Mouse (Mus musculus) G1E (cell line): ENCODE results near the gene Clec4f. TPM values are rescaled to one million over a fixed set of nuclear protein-coding genes. Genes with fewer than 3 reads are reported as not detected.

Source experiments
- ATAC-seq: 2 replicates; pipeline ENCODE4 v1.8.0; 2016; ENCODE audit warnings: mild to moderate bottlenecking; ENCODE audit not compliant: insufficient number of reproducible peaks, poor library complexity, low FRiP score, severe bottlenecking; ENCODE audit errors: extremely low read depth
- DNase-seq: peaks from one replicate; pipeline ENCODE4 v3.0.0; 2012; ENCODE audit warnings: low spot score
- H3K27me3 ChIP-seq: 2 replicates; pipeline ENCODE4 v1.6.1; 2012; ENCODE audit warnings: mild to moderate bottlenecking, low read length, inconsistent platforms; ENCODE audit not compliant: insufficient read depth
- H3K36me3 ChIP-seq: replicated peaks from 2 replicates; pipeline ENCODE3; 2012; ENCODE audit warnings: mild to moderate bottlenecking, inconsistent platforms
- H3K4me1 ChIP-seq: 2 replicates; pipeline ENCODE4 v1.6.1; 2012; ENCODE audit warnings: low read depth, low read length, inconsistent platforms, mixed read lengths; ENCODE audit not compliant: insufficient read depth
- H3K4me3 ChIP-seq: 2 replicates; pipeline ENCODE4 v1.5.1; 2012; ENCODE audit warnings: low read depth, mild to moderate bottlenecking, inconsistent platforms, low read length, moderate library complexity, mixed read lengths
- H3K9me3 ChIP-seq: replicated peaks from 2 replicates; pipeline ENCODE4 v1.6.1; 2012; ENCODE audit warnings: inconsistent platforms
- CTCF ChIP-seq: IDR thresholded peaks from 2 replicates; pipeline ENCODE4 v1.5.1; 2012; ENCODE audit warnings: low read depth, low read length, inconsistent platforms, mixed read lengths
- GATA1 ChIP-seq: IDR thresholded peaks from 2 replicates; pipeline ENCODE4 v1.6.1; 2012; ENCODE audit warnings: borderline replicate concordance, low read length, inconsistent platforms, mixed read lengths
- GATA2 ChIP-seq: IDR thresholded peaks from 2 replicates; pipeline ENCODE4 v1.6.1; 2012; ENCODE audit warnings: low read depth, low read length, inconsistent platforms, borderline replicate concordance
- POLR2AphosphoS5 ChIP-seq: IDR thresholded peaks from 2 replicates; pipeline ENCODE4 v1.6.1; 2012; ENCODE audit warnings: low read depth, low read length, inconsistent platforms; ENCODE audit not compliant: insufficient replicate concordance
- TAL1 ChIP-seq: conservative IDR thresholded peaks from 2 replicates; pipeline ENCODE4 v1.6.1; 2012; ENCODE audit warnings: low read depth, low read length, inconsistent platforms, mixed read lengths
- polyA plus RNA-seq: library from polyadenylated mRNA; stranded (reverse); fragments of >175 nt; gene quantifications from 2 replicates; pipeline ENCODE4 v1.2.3, GENCODE M21; 2012
- total RNA-seq, 2 experiments: library from RNA; stranded (forward) in 1 of 2; stranded (reverse) in 1 of 2; fragments of 200-1000 nt in 1 of 2; fragments of >200 nt in 1 of 2; fragmentation: Nextera tagmentation in 1 of 2; gene quantifications; 2 replicates each; pipeline ENCODE4 v1.2.3; 2014 to 2017

Gene Clec4f
- total and polyA plus RNA-seq, 3 experiments = 0.05 TPM; not detected in 2

GRCm38 (mm10) chr6:83597988-83598387, 58.0 kb downstream of the Clec4f start:
- no peaks in the 10 kb centered on the region for H3K4me1 ChIP-seq
- no peak for TF ChIP-seq CTCF
- no peak for TF ChIP-seq TAL1
- no peak for TF ChIP-seq GATA1
- TF ChIP-seq GATA2 = no peak
- TF ChIP-seq POLR2AphosphoS5 = no peak
- H3K36me3 ChIP-seq = no peaks in the 10 kb centered on the region
- H3K4me3 ChIP-seq = no peak overlapping the region
- no peaks in the 10 kb centered on the region for H3K9me3 ChIP-seq
- DNase-seq (no peak), ATAC-seq (no peak)
- H3K27me3 ChIP-seq = peaks cover 16% of the 10 kb centered on the region

GRCm38 (mm10) chr6:83595035-83595434, 61.0 kb downstream of the Clec4f start:
- no peak for TF ChIP-seq POLR2AphosphoS5
- TF ChIP-seq CTCF = no peak
- no peak for TF ChIP-seq GATA2
- no peak for TF ChIP-seq TAL1
- TF ChIP-seq GATA1 = no peak
- ATAC-seq (no peak), DNase-seq (no peak)
- no peaks in the 10 kb centered on the region for H3K9me3 ChIP-seq
- no peak overlapping the region for H3K4me3 ChIP-seq
- no peaks in the 10 kb centered on the region for H3K4me1 ChIP-seq
- peaks cover 20% of the 10 kb centered on the region for H3K27me3 ChIP-seq
- no peaks in the 10 kb centered on the region for H3K36me3 ChIP-seq

Other genes starting within 250 kb of the Clec4f start
- 94.9 and 95.4 TPM in 2 replicates for gene Tet3, start 197.1 kb downstream of the Clec4f start, total RNA-seq (2014; fragmentation: Nextera tagmentation)
- gene Tet3, start 197.1 kb downstream of the Clec4f start, total RNA-seq (2017) = 14.9 and 17.6 TPM in 2 replicates
- 40.0 and 71.1 TPM in 2 replicates for gene Tet3, start 197.1 kb downstream of the Clec4f start, polyA plus RNA-seq
- 25.1 and 29.0 TPM in 2 replicates for gene Dguok, start 149.2 kb downstream of the Clec4f start, total RNA-seq (2014; fragmentation: Nextera tagmentation)
- gene Dguok, start 149.2 kb downstream of the Clec4f start, total RNA-seq (2017) = 25.6 and 26.0 TPM in 2 replicates
- 6.7 and 9.4 TPM in 2 replicates for gene Dguok, start 149.2 kb downstream of the Clec4f start, polyA plus RNA-seq
- not detected in 2 replicates for gene Actg2, start 119.9 kb downstream of the Clec4f start, total RNA-seq (2014; fragmentation: Nextera tagmentation)
- gene Actg2, start 119.9 kb downstream of the Clec4f start, total RNA-seq (2017) = 0.11 and 0.17 TPM in 2 replicates
- gene Actg2, start 119.9 kb downstream of the Clec4f start, polyA plus RNA-seq = not detected in 2 replicates
- gene Stambp, start 83.5 kb downstream of the Clec4f start, total RNA-seq (2014; fragmentation: Nextera tagmentation) = 47.3 and 55.2 TPM in 2 replicates
- 7.0 and 8.2 TPM in 2 replicates for gene Stambp, start 83.5 kb downstream of the Clec4f start, total RNA-seq (2017)
- gene Stambp, start 83.5 kb downstream of the Clec4f start, polyA plus RNA-seq = 1.8 and 1.9 TPM in 2 replicates
- gene Cd207, start 21.7 kb upstream of the Clec4f start, total RNA-seq (2014; fragmentation: Nextera tagmentation) = not detected in 2 replicates
- not detected in 2 replicates for gene Cd207, start 21.7 kb upstream of the Clec4f start, total RNA-seq (2017)
- gene Cd207, start 21.7 kb upstream of the Clec4f start, polyA plus RNA-seq = not detected in 2 replicates
- not detected in 2 replicates for gene Vax2, start 55.1 kb upstream of the Clec4f start, total RNA-seq (2014; fragmentation: Nextera tagmentation)
- not detected in 2 replicates for gene Vax2, start 55.1 kb upstream of the Clec4f start, total RNA-seq (2017)
- gene Vax2, start 55.1 kb upstream of the Clec4f start, polyA plus RNA-seq = not detected in 2 replicates
- not detected in 2 replicates for gene Atp6v1b1, start 86.8 kb upstream of the Clec4f start, total RNA-seq (2014; fragmentation: Nextera tagmentation)
- gene Atp6v1b1, start 86.8 kb upstream of the Clec4f start, total RNA-seq (2017) = 0.22 TPM in 1 of 2 replicates, not detected in the other
- not detected in 2 replicates for gene Atp6v1b1, start 86.8 kb upstream of the Clec4f start, polyA plus RNA-seq
- not detected in 2 replicates for gene Ankrd53, start 106.5 kb upstream of the Clec4f start, total RNA-seq (2014; fragmentation: Nextera tagmentation)
- not detected in 2 replicates for gene Ankrd53, start 106.5 kb upstream of the Clec4f start, total RNA-seq (2017)
- not detected in 2 replicates for gene Ankrd53, start 106.5 kb upstream of the Clec4f start, polyA plus RNA-seq
- gene Tex261, start 119.6 kb upstream of the Clec4f start, total RNA-seq (2014; fragmentation: Nextera tagmentation) = 47.8 and 50.0 TPM in 2 replicates
- 32.5 and 35.4 TPM in 2 replicates for gene Tex261, start 119.6 kb upstream of the Clec4f start, total RNA-seq (2017)
- gene Tex261, start 119.6 kb upstream of the Clec4f start, polyA plus RNA-seq = 30.3 and 34.6 TPM in 2 replicates
- 12.9 and 19.2 TPM in 2 replicates for gene Nagk, start 138.8 kb upstream of the Clec4f start, total RNA-seq (2014; fragmentation: Nextera tagmentation)
- 49.7 and 50.7 TPM in 2 replicates for gene Nagk, start 138.8 kb upstream of the Clec4f start, total RNA-seq (2017)
- gene Nagk, start 138.8 kb upstream of the Clec4f start, polyA plus RNA-seq = 5.5 and 6.5 TPM in 2 replicates
- 7.6 and 8.4 TPM in 2 replicates for gene Paip2b, start 175.6 kb upstream of the Clec4f start, total RNA-seq (2014; fragmentation: Nextera tagmentation)
- gene Paip2b, start 175.6 kb upstream of the Clec4f start, total RNA-seq (2017) = 10.3 and 12.0 TPM in 2 replicates
- 9.3 and 10.5 TPM in 2 replicates for gene Paip2b, start 175.6 kb upstream of the Clec4f start, polyA plus RNA-seq
- gene Zfp638, start 210.9 kb upstream of the Clec4f start, total RNA-seq (2014; fragmentation: Nextera tagmentation) = 181 and 199 TPM in 2 replicates
- gene Zfp638, start 210.9 kb upstream of the Clec4f start, total RNA-seq (2017) = 130 and 152 TPM in 2 replicates
- 4.3 and 5.3 TPM in 2 replicates for gene Zfp638, start 210.9 kb upstream of the Clec4f start, polyA plus RNA-seq